Mouse (Mus musculus) embryo, embryonic 10 days (tissue): ENCODE results near the gene Rhox3f.
"Not testable (repeated sequence)": the region's sequence is repeated elsewhere in the genome, so short reads cannot be mapped to it uniquely, and the experiment has no call there.

Source experiments
- DNase-seq: peaks from one replicate; pipeline ENCODE4 v3.0.0-alpha.2; 2015; ENCODE audit warnings: low spot score

Gene Rhox3f

GRCm38 (mm10) chrX:37580692-37581091, at the start of gene Rhox3f:
Gene Rhox3f (plus strand): TSS chrX:37580992.
- not testable (repeated sequence) for DNase-seq

- not testable (repeated sequence) for DNase-seq
Measured at GRCm38 (mm10) chrX:37541719-37542118, 39.1 kb upstream of the Rhox3f start, which contains the start of gene Rhox3e. Gene Rhox3e (plus strand): TSS chrX:37542019.

DNA sequence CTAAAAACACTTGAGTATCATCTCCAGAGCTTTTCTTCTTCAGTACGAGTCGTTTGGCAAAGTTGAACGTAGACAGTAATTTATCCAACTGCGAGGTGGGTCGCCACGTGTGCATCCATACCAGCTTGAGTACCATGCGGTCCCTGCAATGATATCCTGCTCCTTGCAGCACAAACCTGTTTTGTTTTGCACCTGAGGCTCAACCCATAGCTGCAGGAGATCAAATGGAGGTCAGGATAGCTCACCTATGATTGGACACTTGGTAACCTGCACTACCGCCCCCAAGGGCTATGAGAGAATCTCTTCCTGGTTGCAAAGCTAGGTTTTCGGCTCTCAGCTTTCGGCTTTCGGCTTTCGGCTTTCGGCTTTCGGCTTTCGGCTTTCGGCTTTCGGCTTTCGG, 23.7 kb upstream of the Rhox3f start, which contains the start of gene Rhox4e:
Gene Rhox4e, plus strand, starts transcription at position 301 of the 400 bp plus-strand sequence.
- not testable (repeated sequence) for DNase-seq

GRCm38 (mm10) chrX:37571105-37571504, 9.7 kb upstream of the Rhox3f start, which contains the start of gene Rhox2f:
Gene Rhox2f (plus strand): TSS chrX:37571405.
- not testable (repeated sequence) for DNase-seq

GRCm38 (mm10) chrX:37572638-37573037, 8.2 kb upstream of the Rhox3f start:
- DNase-seq = not testable (repeated sequence)

GRCm38 (mm10) chrX:37607604-37608003, 26.8 kb downstream of the Rhox3f start, which contains the start of gene Rhox4f:
Gene Rhox4f (minus strand): TSS chrX:37607704.
- DNase-seq = not testable (repeated sequence)

GRCm38 (mm10) chrX:37628512-37628911, 47.7 kb downstream of the Rhox3f start, which contains the start of gene Rhox3g:
Gene Rhox3g (minus strand): TSS chrX:37628612.
- DNase-seq = not testable (repeated sequence)
